Mouse (Mus musculus) left cerebral cortex, postnatal 36 days (tissue): ENCODE measurements around the gene Ccl6. TPM values are rescaled to one million over a fixed set of nuclear protein-coding genes. Genes with fewer than 3 reads are reported as not detected.
"Not testable (repeated sequence)": the region's sequence is repeated elsewhere in the genome, so short reads cannot be mapped to it uniquely, and the experiment has no call there.

Experiments
- DNase-seq, 2 experiments: peaks; one replicate each; pipeline ENCODE4 v3.0.0; 2021 to 2022; ENCODE audit warnings: low spot score in 2 of 2, mixed read lengths in 1 of 2
- intact Hi-C: fragments of 180-260 bp; cut with DNase I; formaldehyde crosslinking; loops from one replicate; pipeline ENCODE4 v1.15.1; 2025
- total RNA-seq, 2 experiments: library from RNA; stranded (reverse); gene quantifications; 2 replicates each; pipeline ENCODE4 v1.2.3; 2021

Gene Ccl6
- total RNA-seq, 2 experiments from 2014 or later, result 1.4 to 1.6 TPM

- DNase-seq, result no peak
- intact Hi-C loops, result no loop called here
Observed at GRCm38 (mm10) chr11:83567311-83567710, 25.6 kb downstream of the Ccl6 start.

GRCm38 (mm10) chr11:83566617-83567016 lies 26.3 kb downstream of the Ccl6 start:
- no peak for DNase-seq

GRCm38 (mm10) chr11:83563754-83564153 lies 29.1 kb downstream of the Ccl6 start:
- intact Hi-C loops, result no loop called here
- DNase-seq, result peak in 1 of 2 experiments; percentile 7

More at GRCm38 (mm10) chr11:83566617-83567016, 26.3 kb downstream of the Ccl6 start:
- intact Hi-C loops, result no loop called here

GRCm38 (mm10) chr11:83562311-83562887 lies 30.5 kb downstream of the Ccl6 start:
- DNase-seq, result no peak
- intact Hi-C loops, result no loop called here

- DNase-seq, result no peak
- intact Hi-C loops, result no loop called here
Observed at GRCm38 (mm10) chr11:83560405-83560804, 32.5 kb downstream of the Ccl6 start.

GRCm38 (mm10) chr11:83557074-83557473 lies 35.8 kb downstream of the Ccl6 start:
- intact Hi-C loops, result loop anchor here (2.0 kb wide), 1 partner anchor 182 kb away; no protein-coding TSS in a partner anchor
- no peak for DNase-seq

GRCm38 (mm10) chr11:83556085-83556781 lies 36.7 kb downstream of the Ccl6 start:
- DNase-seq, result peak; percentile 15 to 16
- intact Hi-C loops, result loop anchor here (2.0 kb wide), 1 partner anchor 183 kb away; no protein-coding TSS in a partner anchor

GRCm38 (mm10) chr11:83551668-83552067 lies 41.2 kb downstream of the Ccl6 start:
- no peak for DNase-seq
- intact Hi-C loops, result no loop called here

GRCm38 (mm10) chr11:83551037-83551436 lies 41.9 kb downstream of the Ccl6 start:
- intact Hi-C loops, DNase-seq: not testable (repeated sequence)

GRCm38 (mm10) chr11:83550186-83550632 lies 42.7 kb downstream of the Ccl6 start:
- DNase-seq, result no peak
- intact Hi-C loops, result no loop called here

- DNase-seq, result no peak
- intact Hi-C loops, result no loop called here
Observed at GRCm38 (mm10) chr11:83544214-83544613, 48.7 kb downstream of the Ccl6 start.

- intact Hi-C loops, result no loop called here
- no peak for DNase-seq
Observed at GRCm38 (mm10) chr11:83541415-83541814, 51.5 kb downstream of the Ccl6 start.

- intact Hi-C loops, result no loop called here
- no peak for DNase-seq
Observed at GRCm38 (mm10) chr11:83540931-83541330, 52.0 kb downstream of the Ccl6 start.

GRCm38 (mm10) chr11:83538705-83539314 lies 54.1 kb downstream of the Ccl6 start:
- intact Hi-C loops, result no loop called here
- DNase-seq, result no peak

Other genes with a start within 250 kb of the Ccl6 start
- gene Rasl10b, start 183.9 kb downstream of the Ccl6 start, total RNA-seq, result 100 to 1,000 TPM; 255 to 263 TPM
- not detected for gene Gas2l2, start 163.6 kb downstream of the Ccl6 start, total RNA-seq
- under 1 TPM in 1 of 2 experiments, not detected in 1; 0.54 TPM for gene 1700020L24Rik, start 155.4 kb downstream of the Ccl6 start, total RNA-seq
- gene Mmp28, start 130.0 kb downstream of the Ccl6 start, total RNA-seq, result 1 to 10 TPM; 3.5 to 5.1 TPM
- 10 to 100 TPM; 44.2 to 72.7 TPM for gene Taf15, start 120.0 kb downstream of the Ccl6 start, total RNA-seq
- gene Heatr9, start 70.9 kb downstream of the Ccl6 start, total RNA-seq, result not detected
- not detected for gene Ccl5, start 62.6 kb downstream of the Ccl6 start, total RNA-seq
- 1 to 10 TPM; 3.3 to 5.6 TPM for gene Ccl9, start 14.5 kb downstream of the Ccl6 start, total RNA-seq
- not detected for gene Rpl9-ps1, start 52.5 kb upstream of the Ccl6 start, total RNA-seq
- gene Ccl3, start 56.3 kb upstream of the Ccl6 start, total RNA-seq, result not detected
- not detected for gene Ccl4, start 69.5 kb upstream of the Ccl6 start, total RNA-seq
- not detected for gene Wfdc17, start 110.9 kb upstream of the Ccl6 start, total RNA-seq
- 1 to 10 TPM; 1.2 to 1.4 TPM for gene Wfdc18, start 115.9 kb upstream of the Ccl6 start, total RNA-seq
- gene Wfdc21, start 153.9 kb upstream of the Ccl6 start, total RNA-seq, result not detected
- 10 to 100 TPM; 12.0 to 19.3 TPM for gene Heatr6, start 160.6 kb upstream of the Ccl6 start, total RNA-seq